Mouse (Mus musculus): ENCODE data around the gene Lrig3.

Lrig3 gene

DNA sequence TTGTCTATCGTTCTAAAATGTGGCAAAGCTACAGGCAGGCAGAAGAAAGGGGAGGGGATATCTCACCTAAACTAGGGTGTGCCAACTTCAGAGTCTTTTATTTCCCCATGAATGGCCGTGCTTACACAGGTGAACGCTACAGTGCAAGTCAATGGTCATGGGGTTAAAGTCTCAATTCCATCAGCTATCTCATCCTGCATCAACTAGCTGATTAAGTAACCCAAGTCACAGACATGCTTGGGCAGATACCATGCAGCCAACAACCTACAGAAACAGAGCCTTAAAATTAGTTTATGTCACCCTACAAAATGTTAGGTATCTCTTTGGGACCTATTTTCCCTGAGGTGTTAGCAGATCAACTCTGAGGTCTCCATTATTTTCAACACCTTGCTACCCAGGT lies 1.3 kb upstream of the Lrig3 start:
- no peak for DNase-seq (ENCODE audit: low spot score in 2 of 2)

DNA sequence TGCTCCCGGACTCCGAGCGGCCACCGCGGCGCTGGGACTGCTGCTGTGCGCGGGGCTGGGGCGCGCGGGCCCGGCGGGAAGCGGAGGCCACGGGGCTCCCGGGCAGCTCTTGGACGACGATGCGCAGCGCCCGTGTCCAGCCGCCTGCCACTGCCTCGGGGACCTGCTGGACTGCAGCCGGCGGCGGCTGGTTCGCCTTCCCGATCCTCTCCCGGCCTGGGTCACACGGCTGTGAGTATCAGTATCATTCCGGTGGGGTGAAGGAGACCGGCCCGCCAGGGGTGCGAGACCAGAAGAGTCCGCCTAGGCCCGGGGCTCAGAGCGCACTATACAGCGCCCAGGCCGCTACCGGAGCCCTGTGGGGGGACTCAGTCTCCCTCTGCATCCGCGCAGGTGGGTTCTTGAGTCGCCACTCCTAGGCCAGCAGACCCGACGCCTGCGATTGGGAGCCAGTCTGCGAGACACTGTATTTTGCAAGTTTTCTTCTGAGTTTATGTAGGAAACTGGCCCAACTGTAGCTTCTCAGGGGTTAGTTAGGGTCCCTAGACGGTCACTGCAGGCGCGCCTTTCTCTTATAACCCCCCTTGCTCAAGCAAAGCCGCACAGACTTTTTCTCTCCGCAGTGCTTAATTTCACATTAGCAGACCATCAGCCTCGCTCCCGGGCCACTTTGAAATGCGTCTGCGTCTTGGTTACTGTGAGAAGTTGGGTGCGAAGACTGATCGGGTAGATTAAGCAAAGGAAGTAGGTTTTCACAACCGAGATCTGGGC lies 698 bp downstream of the Lrig3 start:
- no peak for DNase-seq (ENCODE audit: low spot score in 2 of 2)

DNA sequence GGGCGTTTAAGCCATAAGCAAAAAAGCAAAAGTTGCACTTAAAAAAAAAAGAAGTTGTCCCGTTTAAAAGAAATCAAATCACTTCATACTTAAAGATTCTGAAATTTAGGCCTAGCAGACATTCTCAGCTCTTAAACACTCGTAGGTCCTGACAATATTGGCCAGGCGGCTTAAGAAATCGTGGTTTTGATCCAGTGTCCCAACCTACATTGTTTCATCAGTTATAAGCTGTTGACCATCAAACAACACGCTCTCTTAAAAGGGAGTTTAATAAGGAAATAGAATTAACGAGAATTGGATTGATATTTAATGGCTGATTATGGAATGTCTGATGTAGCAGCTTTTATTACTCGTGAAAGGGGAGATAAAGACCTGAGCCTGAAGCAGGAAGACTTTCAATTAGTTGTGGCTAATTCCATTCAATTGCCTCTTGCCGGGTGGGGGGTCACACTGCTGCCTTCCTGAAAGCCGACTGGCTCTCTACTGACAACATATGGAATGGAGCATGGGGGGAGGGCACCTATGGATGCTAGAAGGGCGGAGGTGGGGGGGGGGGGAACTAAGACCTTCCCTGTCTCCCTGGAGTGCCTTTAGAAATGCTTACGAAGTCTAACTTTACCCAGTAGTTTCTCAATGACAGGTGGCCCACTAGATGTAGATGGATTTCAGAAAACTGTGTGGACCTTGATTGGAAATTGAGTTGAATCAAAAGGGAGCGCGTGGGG lies 1.6 kb downstream of the Lrig3 start:
- no peak for DNase-seq (ENCODE audit: low spot score in 2 of 2)

DNA sequence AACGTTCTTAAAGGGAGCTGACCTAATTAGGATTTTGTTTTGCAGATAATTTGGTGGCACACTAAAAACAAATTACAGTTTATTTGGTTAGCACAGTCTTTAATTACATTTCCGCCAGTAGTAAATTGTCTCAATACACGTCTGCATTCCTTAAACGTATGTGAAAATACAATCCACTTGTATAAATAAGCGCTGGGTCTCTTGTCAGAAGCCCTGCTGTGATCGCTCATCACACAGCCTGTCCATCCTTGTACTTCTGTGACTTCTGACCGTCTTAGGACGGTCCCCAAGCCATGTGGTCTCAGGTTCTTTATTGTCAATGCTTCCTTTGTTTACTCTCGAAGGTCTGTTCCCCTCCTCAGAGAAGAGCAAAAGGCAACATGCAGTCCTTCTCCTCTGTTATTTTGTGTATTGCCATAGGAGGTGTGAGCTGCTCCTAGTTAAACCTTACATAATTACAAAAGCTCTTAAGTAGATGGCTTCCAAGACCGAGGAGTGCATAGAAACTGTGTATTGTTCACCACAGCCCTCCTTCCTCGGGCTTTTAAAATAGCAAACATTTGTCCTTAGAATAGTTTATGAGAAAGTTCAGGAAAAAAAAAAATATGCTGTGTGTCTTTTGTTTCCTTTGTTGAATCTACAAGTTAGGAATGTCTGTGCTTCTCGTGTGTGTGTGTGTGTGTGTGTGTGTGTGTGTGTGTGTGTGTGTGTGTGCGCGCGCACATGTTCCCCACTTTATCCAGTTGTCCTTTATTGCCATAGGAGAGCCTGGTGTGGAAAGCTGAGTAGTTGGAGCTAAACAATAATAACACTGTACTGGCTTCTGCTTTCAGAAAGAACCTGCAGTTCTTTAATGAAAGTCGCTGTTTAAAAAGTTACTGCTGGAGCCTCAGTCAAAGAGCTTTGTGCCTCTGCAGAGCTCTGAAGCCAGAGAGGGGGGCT lies 2.5 kb downstream of the Lrig3 start:
- DNase-seq (ENCODE audit: low spot score in 2 of 2): no peak

DNA sequence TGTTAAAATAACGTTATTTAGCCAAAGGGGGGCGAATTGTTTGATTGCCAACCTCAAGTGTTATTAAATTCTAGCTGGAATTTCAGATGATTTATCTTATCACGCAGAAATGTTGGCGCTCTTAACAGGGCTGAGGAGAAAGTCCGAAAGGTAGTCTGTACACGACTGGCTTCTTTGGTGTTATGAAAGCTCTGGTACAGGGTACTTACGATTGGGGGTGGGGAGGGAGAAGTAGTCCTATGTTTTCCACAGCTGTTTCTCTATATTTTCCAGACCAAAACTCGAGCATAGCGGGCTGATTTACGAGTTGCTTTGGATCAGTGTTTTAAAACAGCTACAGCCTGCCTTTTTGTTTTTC lies 3.1 kb downstream of the Lrig3 start:
- no peak for DNase-seq (ENCODE audit: low spot score in 2 of 2)

DNA sequence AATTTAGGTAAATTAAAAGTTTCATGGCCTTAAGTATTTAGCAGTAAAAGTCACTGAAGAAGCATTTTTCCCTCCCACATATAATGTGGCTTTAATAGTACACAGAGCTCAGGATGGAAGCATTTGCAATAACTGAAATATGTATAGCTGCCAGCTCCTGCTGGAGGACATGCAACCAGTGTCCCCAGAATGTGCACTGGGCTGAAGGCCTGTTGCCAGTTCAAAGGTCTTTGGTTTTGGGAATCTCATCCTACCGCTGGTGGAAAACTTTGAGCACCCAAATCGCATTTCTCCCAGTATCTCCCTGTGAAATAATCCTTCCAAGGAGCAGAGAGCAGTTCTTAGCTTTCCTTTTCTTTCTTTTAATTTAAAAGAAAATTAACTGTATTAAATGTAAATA lies 4.1 kb downstream of the Lrig3 start:
- DNase-seq (ENCODE audit: low spot score in 2 of 2): no peak

DNA sequence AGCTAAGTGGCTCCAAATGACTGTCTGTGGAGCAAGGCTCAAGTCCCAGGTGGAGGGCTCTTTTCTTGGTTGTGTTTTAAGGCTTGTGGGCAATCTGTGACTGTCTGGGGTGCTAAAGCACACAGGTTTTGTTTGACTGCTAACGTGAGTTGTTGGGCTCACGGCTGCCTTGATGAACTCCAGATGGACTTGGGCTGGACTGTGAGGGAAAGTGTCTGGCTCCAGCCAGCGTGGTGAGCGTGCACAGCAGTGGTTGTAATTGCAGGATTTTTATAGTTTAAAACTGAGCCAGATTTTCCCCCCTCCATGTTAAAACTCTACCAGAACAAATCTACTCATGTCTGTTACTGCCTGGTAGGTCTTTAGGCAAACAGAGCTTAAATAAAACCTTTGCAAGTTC lies 4.5 kb downstream of the Lrig3 start:
- no peak for DNase-seq (ENCODE audit: low spot score in 2 of 2)

DNA sequence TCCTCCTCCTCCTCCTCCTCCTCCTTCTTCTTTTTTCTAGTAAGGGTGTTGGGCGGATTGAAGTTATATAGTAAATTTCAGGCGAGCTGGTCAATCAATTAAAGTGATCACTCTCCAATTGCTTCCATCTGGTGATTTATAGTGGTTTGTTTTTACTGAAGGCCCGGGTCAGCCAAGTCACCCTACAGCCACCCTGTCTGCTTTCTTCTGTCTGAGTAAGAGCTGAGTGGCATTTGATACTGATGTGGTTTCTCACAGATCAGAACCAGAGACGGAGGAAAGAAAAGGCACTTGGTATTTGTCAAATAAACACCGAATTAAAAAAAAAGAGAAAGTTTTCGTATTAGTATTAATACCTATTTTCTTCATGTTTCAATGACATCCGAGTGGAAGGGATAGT lies 7.8 kb downstream of the Lrig3 start:
- no peak for DNase-seq (ENCODE audit: low spot score in 2 of 2)

DNA sequence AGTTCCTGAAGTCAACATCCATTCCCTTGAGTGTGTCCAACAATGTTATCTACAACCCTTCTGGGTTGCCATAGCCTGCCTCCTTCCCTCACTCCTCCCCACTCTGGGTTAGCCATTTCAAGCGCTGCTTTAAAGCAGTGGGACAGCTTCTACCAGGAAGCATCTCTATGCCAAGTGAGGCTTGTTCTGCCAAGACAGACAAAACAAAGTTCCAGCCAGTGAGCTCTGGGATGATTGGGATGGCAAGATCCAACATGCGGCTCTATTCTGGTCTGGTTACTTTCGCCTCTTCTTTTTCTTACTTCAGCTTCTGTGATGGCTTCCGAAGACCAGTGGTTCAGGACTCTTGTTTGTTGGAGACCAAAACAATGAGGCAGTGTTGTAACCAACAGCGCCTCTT lies 16.0 kb downstream of the Lrig3 start:
- no peak for DNase-seq (ENCODE audit: low spot score in 2 of 2)

DNA sequence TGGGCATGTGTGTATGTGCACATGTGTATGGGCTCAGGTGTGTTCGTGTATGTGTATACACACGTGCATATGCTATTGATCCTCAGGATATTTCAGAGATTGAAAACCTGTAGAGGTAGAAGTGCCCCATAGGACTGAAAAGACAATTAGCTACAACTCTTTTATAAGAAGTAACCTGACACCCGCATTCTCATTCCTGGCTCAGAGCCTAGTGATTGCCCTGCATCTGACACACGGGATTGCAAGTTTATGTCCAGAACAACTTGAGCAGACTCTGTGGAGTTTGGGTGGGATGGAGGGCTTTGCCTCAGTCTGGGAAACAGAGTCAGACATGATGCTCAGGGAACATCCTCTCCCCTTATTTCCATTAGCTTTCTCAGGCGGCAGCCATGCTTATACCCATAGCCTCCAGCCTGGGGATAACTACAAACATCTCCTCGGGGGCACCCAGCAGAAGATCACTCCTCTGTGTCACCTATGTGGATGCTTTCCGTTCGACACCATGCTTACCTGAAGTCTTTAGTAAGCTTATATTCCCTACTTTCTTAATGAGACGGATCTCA lies 18.6 kb downstream of the Lrig3 start:
- DNase-seq (ENCODE audit: low spot score in 2 of 2): no peak

DNA sequence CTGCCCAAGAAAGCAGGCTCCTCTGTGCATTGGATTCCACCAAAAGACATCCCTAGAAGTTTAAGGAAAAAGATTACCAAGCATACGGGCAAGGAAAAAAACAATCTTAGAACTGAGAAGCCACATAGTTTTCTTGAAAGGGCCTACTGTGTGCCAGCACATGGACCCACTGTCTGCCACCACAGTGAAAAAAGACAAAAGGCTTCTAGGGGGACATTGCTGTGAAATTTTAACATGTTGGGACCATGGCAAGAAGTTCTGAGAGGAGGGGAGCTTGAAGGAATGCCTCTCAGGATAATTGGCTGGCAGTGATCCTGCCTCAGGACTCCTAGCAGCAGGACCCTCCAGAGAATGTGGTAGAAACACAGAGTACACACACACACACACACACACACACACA lies 19.8 kb downstream of the Lrig3 start:
- no peak for DNase-seq (ENCODE audit: low spot score in 2 of 2)

DNA sequence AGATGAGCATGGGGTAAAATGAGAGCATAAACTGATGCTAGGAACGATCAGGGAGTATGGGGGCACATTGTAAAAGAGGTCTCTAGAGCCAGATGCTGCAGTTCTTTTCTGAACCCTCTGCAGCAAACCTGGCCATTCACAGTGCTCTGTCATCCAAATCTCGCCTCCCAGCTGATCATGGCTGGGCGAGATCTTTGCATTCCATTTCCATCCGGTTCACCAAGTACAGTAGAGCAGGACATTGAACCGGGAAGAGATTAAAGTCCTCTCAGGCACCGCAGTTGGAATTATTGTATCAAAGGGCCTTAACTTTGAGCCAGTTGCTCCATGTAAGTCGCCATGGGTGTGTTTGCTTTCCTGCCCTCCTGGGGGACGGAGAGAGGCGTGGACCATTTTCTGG lies 20.5 kb downstream of the Lrig3 start:
- DNase-seq (ENCODE audit: low spot score in 2 of 2): no peak

DNA sequence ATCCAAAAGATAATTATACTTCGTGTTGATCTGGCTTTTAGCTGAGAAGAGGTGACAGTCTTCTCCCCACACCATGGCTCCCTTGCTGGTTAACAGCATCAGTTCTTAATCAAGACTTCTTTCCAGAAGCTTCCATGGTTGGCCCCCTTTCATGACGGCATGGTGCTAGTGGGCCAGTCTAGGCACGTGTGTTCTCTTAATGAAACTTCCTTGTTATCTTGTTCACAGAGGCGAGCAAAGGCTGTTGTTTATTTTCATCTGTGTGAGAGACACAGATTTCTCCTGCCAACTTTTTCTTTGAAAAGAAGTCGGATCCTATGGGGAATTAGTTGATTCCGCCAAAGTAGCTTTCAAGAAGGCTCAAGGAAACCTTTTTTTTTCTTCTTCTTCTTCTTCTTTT lies 21.3 kb downstream of the Lrig3 start:
- no peak for DNase-seq (ENCODE audit: low spot score in 2 of 2)

DNA sequence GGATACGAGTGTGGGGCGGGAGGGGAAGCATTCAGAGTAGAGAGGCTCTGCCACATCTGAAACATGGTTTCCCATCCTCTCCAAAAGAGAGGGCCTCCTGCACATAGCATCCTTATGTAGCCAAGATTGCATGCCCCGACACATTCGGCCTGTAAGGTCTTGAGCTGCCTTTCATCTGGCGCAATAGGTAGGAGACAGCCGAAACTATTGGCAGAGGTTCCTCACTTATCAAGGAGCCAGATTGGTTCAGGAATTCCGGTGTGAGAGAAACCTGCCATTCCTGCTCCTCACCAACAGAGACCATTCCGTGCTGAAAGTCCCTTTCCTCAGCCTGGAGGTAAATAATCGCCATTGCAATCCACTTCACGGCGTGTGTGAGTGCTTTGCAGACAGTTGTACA lies 22.1 kb downstream of the Lrig3 start:
- no peak for DNase-seq (ENCODE audit: low spot score in 2 of 2)

DNA sequence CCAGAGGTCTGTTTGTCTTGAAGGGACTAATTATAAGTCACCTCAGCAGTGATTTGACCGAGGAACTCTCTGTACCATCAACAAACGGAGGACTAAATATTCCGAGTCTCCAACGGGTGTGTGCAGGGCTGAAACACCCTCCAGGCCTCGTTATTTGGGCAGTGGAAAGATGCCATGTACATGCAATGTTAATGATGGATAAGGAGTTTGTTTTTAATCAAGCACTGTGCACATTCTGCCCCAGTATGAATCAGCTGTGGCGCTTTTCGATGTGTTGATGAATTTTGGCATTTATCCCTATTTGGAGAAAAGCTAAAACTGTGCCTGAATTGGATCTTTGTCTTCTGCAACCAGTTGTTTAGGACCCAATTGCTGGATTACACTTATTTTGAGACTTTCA lies 23.9 kb downstream of the Lrig3 start:
- DNase-seq (ENCODE audit: low spot score in 2 of 2): no peak

DNA sequence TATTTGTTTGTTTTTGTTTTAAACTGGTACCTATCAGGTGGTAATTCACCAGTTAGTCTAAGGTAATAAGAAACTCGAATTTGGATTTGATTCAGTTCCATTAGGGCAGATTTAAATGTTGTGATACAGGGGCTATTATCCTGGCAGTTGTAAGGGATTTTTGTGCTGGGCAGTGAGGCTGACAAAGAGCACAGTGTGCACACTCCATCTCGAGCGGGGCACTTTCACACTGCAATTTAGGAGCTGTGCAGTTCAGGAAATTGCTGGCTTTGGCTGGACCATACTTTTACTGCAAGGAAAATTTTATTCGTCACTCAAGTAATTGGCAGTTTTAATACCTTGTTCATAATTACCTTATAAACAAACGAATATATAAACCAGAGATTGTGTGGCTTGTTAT lies 24.4 kb downstream of the Lrig3 start:
- no peak for DNase-seq (ENCODE audit: low spot score in 2 of 2)

DNA sequence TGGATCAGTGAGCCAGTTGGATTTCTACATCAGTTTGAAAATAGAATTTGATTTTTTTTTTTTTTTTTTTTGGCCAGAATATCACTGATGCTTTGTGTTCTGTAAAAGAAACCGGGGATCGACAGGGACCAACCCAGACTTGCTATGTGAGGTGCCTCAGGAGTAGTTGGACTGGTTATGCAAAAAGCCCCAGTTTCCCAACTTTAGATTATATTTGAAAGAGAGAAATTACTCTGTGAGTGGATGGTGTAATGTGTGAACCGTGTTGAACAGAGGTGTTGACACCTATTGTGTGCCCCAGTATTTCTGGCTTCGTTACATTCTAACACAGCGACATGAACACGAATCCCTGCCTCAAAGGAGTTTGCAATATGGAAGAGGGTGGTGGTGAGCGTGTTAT lies 25.9 kb downstream of the Lrig3 start:
- no peak for DNase-seq (ENCODE audit: low spot score in 2 of 2)

DNA sequence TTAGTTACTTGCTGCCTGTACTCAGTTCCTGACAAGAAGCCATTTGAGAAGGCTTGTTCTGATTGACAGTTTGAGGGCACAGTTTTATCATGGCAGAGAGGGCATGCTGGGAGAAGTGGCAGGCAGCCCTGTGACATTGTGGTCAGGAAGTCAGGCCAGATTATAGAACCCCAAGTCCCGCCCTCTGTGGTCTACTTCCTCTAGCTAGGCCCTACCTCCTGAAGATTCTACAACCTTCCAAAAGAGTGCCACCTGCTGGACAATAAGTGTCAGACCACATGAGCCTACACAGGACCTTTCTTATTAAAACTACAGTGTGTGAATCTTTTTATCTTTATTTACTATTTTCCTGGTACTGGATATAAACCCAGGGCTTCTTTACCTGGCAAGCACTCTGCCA lies 28.9 kb downstream of the Lrig3 start:
- DNase-seq (ENCODE audit: low spot score in 2 of 2): no peak

DNA sequence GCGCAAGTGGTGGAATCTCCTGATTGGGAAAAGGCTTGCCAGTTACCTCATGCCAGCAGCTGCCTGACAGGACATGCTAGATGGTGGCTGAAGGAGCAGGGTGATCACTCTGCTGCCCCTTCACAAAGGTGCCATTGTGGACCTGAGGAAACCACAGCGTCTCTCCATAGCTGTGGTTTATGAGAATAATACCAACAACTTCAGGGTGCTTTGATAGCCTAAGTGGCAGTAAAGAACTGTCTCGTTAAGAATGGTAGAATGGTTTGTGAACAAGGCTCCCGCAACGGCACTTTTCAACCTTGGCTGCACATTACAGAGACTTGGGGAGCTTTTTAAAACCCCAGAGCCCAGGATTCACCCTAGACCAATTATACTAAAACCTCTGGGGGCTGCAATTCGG lies 29.7 kb downstream of the Lrig3 start:
- no peak for DNase-seq (ENCODE audit: low spot score in 2 of 2)

DNA sequence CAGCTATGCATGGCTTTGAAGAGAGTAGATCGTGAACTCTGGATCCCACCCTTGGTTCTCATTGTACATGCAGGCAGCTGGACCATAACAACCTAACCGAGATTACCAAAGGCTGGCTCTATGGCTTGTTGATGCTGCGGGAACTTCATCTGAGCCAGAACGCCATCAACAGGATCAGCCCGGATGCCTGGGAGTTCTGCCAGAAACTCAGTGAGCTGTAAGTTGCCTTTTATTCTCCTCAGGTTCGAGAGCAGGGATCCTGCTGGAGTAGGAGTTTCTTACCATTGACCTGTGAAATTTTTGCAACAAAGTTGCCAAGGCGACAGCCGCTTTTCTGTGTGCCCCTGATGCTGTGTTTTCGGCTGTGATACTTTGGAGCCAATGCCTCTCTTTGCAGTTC lies 31.0 kb downstream of the Lrig3 start:
- no peak for DNase-seq (ENCODE audit: low spot score in 2 of 2)

DNA sequence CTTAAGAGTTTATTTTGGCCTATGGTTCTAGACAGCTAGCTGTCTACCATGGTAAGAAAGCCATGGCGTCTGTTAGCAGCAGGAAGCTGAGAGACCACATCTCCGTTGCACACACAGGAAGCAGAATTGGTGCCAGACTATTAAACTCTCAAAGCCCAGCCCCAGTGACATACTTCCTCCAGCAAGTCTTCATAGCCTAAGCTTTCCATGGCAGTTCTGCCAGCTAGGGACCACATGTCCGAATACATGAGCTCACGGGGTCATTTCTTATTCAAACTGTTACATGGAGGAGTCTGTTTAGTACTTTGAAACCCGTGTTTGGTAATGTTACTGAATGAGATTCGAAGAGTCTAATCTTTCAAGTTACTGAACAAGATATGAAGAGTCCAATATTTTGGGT lies 33.6 kb downstream of the Lrig3 start:
- no peak for DNase-seq (ENCODE audit: low spot score in 2 of 2)

DNA sequence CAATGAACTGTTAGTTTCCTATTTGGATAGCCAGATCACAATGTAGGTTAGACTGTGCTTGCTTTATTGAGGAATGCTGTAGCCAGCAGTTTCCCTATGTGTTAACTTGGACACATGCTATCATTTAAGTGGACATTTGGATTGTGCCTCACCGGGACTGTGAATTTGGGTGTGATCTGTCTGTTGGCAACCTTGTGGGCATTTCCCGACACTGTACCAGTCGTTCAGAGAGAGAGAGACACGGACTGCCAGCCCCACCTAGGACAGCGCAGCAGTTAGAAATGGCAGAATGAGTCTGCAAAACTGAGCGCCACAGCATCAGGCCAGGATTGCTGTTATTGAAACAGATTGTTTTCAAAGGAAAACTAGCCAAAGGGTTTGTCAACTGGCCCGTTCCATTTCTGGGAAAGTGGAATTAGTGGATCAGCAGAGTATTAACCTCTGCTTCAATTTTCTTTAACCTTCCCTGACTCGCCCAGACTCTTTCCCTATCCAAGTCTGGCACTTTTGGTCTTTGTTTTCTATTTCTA lies 35.0 kb downstream of the Lrig3 start:
- no peak for DNase-seq (ENCODE audit: low spot score in 2 of 2)
